Mouse (Mus musculus) liver, embryonic 14.5 days (tissue): Measurements from ENCODE around the gene Olfr1241. TPM values are rescaled to one million over a fixed set of nuclear protein-coding genes. Genes with fewer than 3 reads are reported as not detected.

Source experiments
- ATAC-seq: fragments of 200-750 bp; cut with Nextera tagmentation; 2 replicates; pipeline ENCODE4 v1.8.0; 2017; ENCODE audit warnings: moderate number of reproducible peaks, mild to moderate bottlenecking, moderate library complexity; ENCODE audit not compliant: insufficient read depth
- DNase-seq, 3 experiments: peaks; one replicate each; pipeline ENCODE4 v3.0.0-alpha.2; 2012 to 2013; ENCODE audit warnings: low read depth in 3 of 3, low spot score in 3 of 3
- H3K27ac ChIP-seq: fragments of 300-500 bp; sonication (generic); 2 replicates; pipeline ENCODE4 v1.5.1; 2014; ENCODE audit warnings: moderate library complexity, mild to moderate bottlenecking, control low read depth, inconsistent platforms
- H3K27me3 ChIP-seq: fragments of 300-500 bp; sonication (generic); 2 replicates; pipeline ENCODE4 v1.6.1; 2014; ENCODE audit warnings: mild to moderate bottlenecking, low read length, moderate library complexity; ENCODE audit not compliant: control insufficient read depth, insufficient read depth
- H3K36me3 ChIP-seq: fragments of 300-500 bp; sonication (generic); replicated peaks from 2 replicates; pipeline ENCODE4 v1.6.1; 2014; ENCODE audit warnings: low read depth; ENCODE audit not compliant: control insufficient read depth, insufficient read depth
- H3K4me1 ChIP-seq, 2 experiments: fragments of 200-500 bp in 1 of 2; fragments of 300-500 bp in 1 of 2; sonication (generic) in 1 of 2; replicated peaks; 2 replicates each; pipeline ENCODE4 v1.6.1; 2012 to 2014; ENCODE audit warnings: antibody characterized with exemption in 1 of 2, inconsistent platforms in 1 of 2, low read length in 1 of 2; ENCODE audit not compliant: control insufficient read depth in 2 of 2, insufficient read depth in 2 of 2
- H3K4me2 ChIP-seq: fragments of 300-500 bp; sonication (generic); 2 replicates; pipeline ENCODE4 v1.6.1; 2014; ENCODE audit warnings: low read depth, mild to moderate bottlenecking, control low read depth, moderate library complexity
- H3K4me3 ChIP-seq, 2 experiments: fragments of 200-500 bp in 1 of 2; fragments of 300-500 bp in 1 of 2; sonication (generic) in 1 of 2; 2 replicates each; pipeline ENCODE4 v1.5.1; 2012 to 2014; ENCODE audit warnings: low read depth in 2 of 2, low read length in 2 of 2, mild to moderate bottlenecking in 2 of 2, control low read depth in 1 of 2, inconsistent platforms in 1 of 2, moderate library complexity in 1 of 2; ENCODE audit not compliant: insufficient read depth in 1 of 2
- H3K9ac ChIP-seq: fragments of 300-500 bp; sonication (generic); replicated peaks from 2 replicates; pipeline ENCODE4 v1.6.1; 2014; ENCODE audit warnings: mild to moderate bottlenecking, control low read depth, moderate library complexity
- H3K9me3 ChIP-seq: fragments of 300-500 bp; sonication (generic); 2 replicates; pipeline ENCODE4 v1.6.1; 2016; ENCODE audit warnings: low read length, mixed read lengths; ENCODE audit not compliant: control insufficient read depth
- CTCF ChIP-seq: IDR thresholded peaks from 2 replicates; pipeline ENCODE4 v1.5.1; 2016; ENCODE audit warnings: antibody characterized with exemption, low read depth, control low read depth
- EP300 ChIP-seq: IDR thresholded peaks from 2 replicates; pipeline ENCODE4 v1.6.1; 2016; ENCODE audit warnings: antibody characterized with exemption, low read depth
- WGBS: fragments of 180-500 bp; shearing (Covaris S2); extraction: QIAGEN DNeasy Blood & Tissue Kit; methylation state at CpG from one replicate; pipeline ENCODE4 v1.1.7; 2014; ENCODE audit not compliant: insufficient replicate concordance; 5-methylcytosine and 5-hydroxymethylcytosine counted together
- polyA plus RNA-seq, 2 experiments: library from polyadenylated mRNA; depleted of rRNA in 1 of 2; stranded (reverse) in 1 of 2; unstranded in 1 of 2; fragments of >200 nt; fragmentation: Nextera tagmentation in 1 of 2; extraction: Ambion mirVana in 1 of 2; gene quantifications; 2 replicates each; pipeline versions ENCODE4 v1.2.1 to v1.2.3; 2012 to 2014

Gene Olfr1241
- not detected in 2 replicates for polyA plus RNA-seq (2012; rRNA removed)
- polyA plus RNA-seq (2014; fragmentation: Nextera tagmentation; extraction: Ambion mirVana): not detected in 2 replicates

GRCm38 (mm10) chr2:89487026-89487425 lies at the start of gene Olfr1241:
Olfr1241 (minus strand) TSS chr2:89487126.
- Histone ChIP-seq H3K27ac (no peak within 1 kb of the TSS), H3K9ac (no peak within 1 kb of the TSS), H3K9me3 (no peaks in the 10 kb centered on the region), H3K27me3 (no peaks in the 10 kb centered on the region), H3K4me1 (no peaks in the 10 kb centered on the region), H3K4me3 (no peak within 1 kb of the TSS), H3K36me3 (no peaks in the 10 kb centered on the region), H3K4me2 (no peak within 1 kb of the TSS)
- no peak for TF ChIP-seq EP300
- ATAC-seq: no peak
- no peak for DNase-seq

- H3K27me3 ChIP-seq: no peaks in the 10 kb centered on the region
- no peaks in the 10 kb centered on the region for H3K36me3 ChIP-seq
- 51% methylated on average over 1 of the region's 1 CpGs for WGBS
- DNase-seq (no peak), ATAC-seq (no peak)
- H3K9me3 ChIP-seq: no peaks in the 10 kb centered on the region
- H3K27ac ChIP-seq: no peak within 1 kb of the TSS
- H3K9ac ChIP-seq: no peak within 1 kb of the TSS
- no peak within 1 kb of the TSS for H3K4me3 ChIP-seq
- no peaks in the 10 kb centered on the region for H3K4me1 ChIP-seq
- H3K4me2 ChIP-seq: no peak within 1 kb of the TSS
- TF ChIP-seq CTCF (no peak), EP300 (no peak)
These were observed 44.5 kb upstream of the Olfr1241 start, which contains the start of gene Olfr1243 for GRCm38 (mm10) chr2:89531387-89531786. Olfr1243 (minus strand) TSS chr2:89531487.

GRCm38 (mm10) chr2:89498235-89498634 lies 11.3 kb upstream of the Olfr1241 start, which contains the start of gene Olfr1242:
Olfr1242 (minus strand) TSS chr2:89498335.
- WGBS: 55% methylated on average over 1 of the region's 1 CpGs
- H3K4me1 ChIP-seq: no peaks in the 10 kb centered on the region
- H3K4me2 ChIP-seq: no peak within 1 kb of the TSS
- no peak within 1 kb of the TSS for H3K27ac ChIP-seq
- no peak for ATAC-seq
- no peaks in the 10 kb centered on the region for H3K9me3 ChIP-seq
- no peak for DNase-seq
- H3K36me3 ChIP-seq: no peaks in the 10 kb centered on the region
- H3K9ac ChIP-seq: no peak within 1 kb of the TSS
- no peak for TF ChIP-seq CTCF
- TF ChIP-seq EP300: no peak
- no peak within 1 kb of the TSS for H3K4me3 ChIP-seq
- no peaks in the 10 kb centered on the region for H3K27me3 ChIP-seq

- Histone ChIP-seq H3K4me3 (no peak within 1 kb of the TSS), H3K4me2 (no peak within 1 kb of the TSS), H3K36me3 (no peaks in the 10 kb centered on the region), H3K4me1 (no peaks in the 10 kb centered on the region), H3K27me3 (no peaks in the 10 kb centered on the region), H3K27ac (no peak within 1 kb of the TSS), H3K9me3 (no peaks in the 10 kb centered on the region), H3K9ac (no peak within 1 kb of the TSS)
- no peak for ATAC-seq
- 49% methylated on average over 3 of the region's 3 CpGs for WGBS
- no peak for DNase-seq
- TF ChIP-seq CTCF: no peak
- no peak for TF ChIP-seq EP300
These were observed 44.0 kb downstream of the Olfr1241 start, which contains the start of gene Olfr1240 for GRCm38 (mm10) chr2:89442900-89443299. Olfr1240 (minus strand) TSS chr2:89443000.

Other genes with a start within 250 kb of the Olfr1241 start
- not detected in 2 replicates for gene Olfr1228, start 233.1 kb downstream of the Olfr1241 start, polyA plus RNA-seq (2012; rRNA removed)
- not detected in 2 replicates for gene Olfr1228, start 233.1 kb downstream of the Olfr1241 start, polyA plus RNA-seq (2014; fragmentation: Nextera tagmentation; extraction: Ambion mirVana)
- gene Olfr1229, start 199.1 kb downstream of the Olfr1241 start, polyA plus RNA-seq (2012; rRNA removed): not detected in 2 replicates
- not detected in 2 replicates for gene Olfr1229, start 199.1 kb downstream of the Olfr1241 start, polyA plus RNA-seq (2014; fragmentation: Nextera tagmentation; extraction: Ambion mirVana)
- gene Olfr1230, start 189.9 kb downstream of the Olfr1241 start, polyA plus RNA-seq (2012; rRNA removed): not detected in 2 replicates
- gene Olfr1230, start 189.9 kb downstream of the Olfr1241 start, polyA plus RNA-seq (2014; fragmentation: Nextera tagmentation; extraction: Ambion mirVana): not detected in 2 replicates
- gene Olfr1231, start 180.1 kb downstream of the Olfr1241 start, polyA plus RNA-seq (2012; rRNA removed): not detected in 2 replicates
- not detected in 2 replicates for gene Olfr1231, start 180.1 kb downstream of the Olfr1241 start, polyA plus RNA-seq (2014; fragmentation: Nextera tagmentation; extraction: Ambion mirVana)
- gene Olfr1232, start 157.5 kb downstream of the Olfr1241 start, polyA plus RNA-seq (2012; rRNA removed): not detected in 2 replicates
- not detected in 2 replicates for gene Olfr1232, start 157.5 kb downstream of the Olfr1241 start, polyA plus RNA-seq (2014; fragmentation: Nextera tagmentation; extraction: Ambion mirVana)
- not detected in 2 replicates for gene Olfr1233, start 144.7 kb downstream of the Olfr1241 start, polyA plus RNA-seq (2012; rRNA removed)
- gene Olfr1233, start 144.7 kb downstream of the Olfr1241 start, polyA plus RNA-seq (2014; fragmentation: Nextera tagmentation; extraction: Ambion mirVana): not detected in 2 replicates
- not detected in 2 replicates for gene Olfr1234, start 122.3 kb downstream of the Olfr1241 start, polyA plus RNA-seq (2012; rRNA removed)
- gene Olfr1234, start 122.3 kb downstream of the Olfr1241 start, polyA plus RNA-seq (2014; fragmentation: Nextera tagmentation; extraction: Ambion mirVana): not detected in 2 replicates
- gene Olfr1238, start 77.5 kb downstream of the Olfr1241 start, polyA plus RNA-seq (2012; rRNA removed): not detected in 2 replicates
- gene Olfr1238, start 77.5 kb downstream of the Olfr1241 start, polyA plus RNA-seq (2014; fragmentation: Nextera tagmentation; extraction: Ambion mirVana): not detected in 2 replicates
- not detected in 2 replicates for gene Olfr1239, start 66.7 kb downstream of the Olfr1241 start, polyA plus RNA-seq (2012; rRNA removed)
- not detected in 2 replicates for gene Olfr1239, start 66.7 kb downstream of the Olfr1241 start, polyA plus RNA-seq (2014; fragmentation: Nextera tagmentation; extraction: Ambion mirVana)
- gene Olfr1240, start 44.1 kb downstream of the Olfr1241 start, polyA plus RNA-seq (2012; rRNA removed): not detected in 2 replicates
- not detected in 2 replicates for gene Olfr1240, start 44.1 kb downstream of the Olfr1241 start, polyA plus RNA-seq (2014; fragmentation: Nextera tagmentation; extraction: Ambion mirVana)
- not detected in 2 replicates for gene Olfr1242, start 11.2 kb upstream of the Olfr1241 start, polyA plus RNA-seq (2012; rRNA removed)
- not detected in 2 replicates for gene Olfr1242, start 11.2 kb upstream of the Olfr1241 start, polyA plus RNA-seq (2014; fragmentation: Nextera tagmentation; extraction: Ambion mirVana)
- gene Olfr1243, start 44.4 kb upstream of the Olfr1241 start, polyA plus RNA-seq (2012; rRNA removed): not detected in 2 replicates
- not detected in 2 replicates for gene Olfr1243, start 44.4 kb upstream of the Olfr1241 start, polyA plus RNA-seq (2014; fragmentation: Nextera tagmentation; extraction: Ambion mirVana)
- gene Olfr1245, start 91.3 kb upstream of the Olfr1241 start, polyA plus RNA-seq (2012; rRNA removed): not detected in 2 replicates
- gene Olfr1245, start 91.3 kb upstream of the Olfr1241 start, polyA plus RNA-seq (2014; fragmentation: Nextera tagmentation; extraction: Ambion mirVana): not detected in 2 replicates
- gene Olfr1246, start 106.0 kb upstream of the Olfr1241 start, polyA plus RNA-seq (2012; rRNA removed): not detected in 2 replicates
- not detected in 2 replicates for gene Olfr1246, start 106.0 kb upstream of the Olfr1241 start, polyA plus RNA-seq (2014; fragmentation: Nextera tagmentation; extraction: Ambion mirVana)
- gene Olfr1247, start 127.0 kb upstream of the Olfr1241 start, polyA plus RNA-seq (2012; rRNA removed): not detected in 2 replicates
- not detected in 2 replicates for gene Olfr1247, start 127.0 kb upstream of the Olfr1241 start, polyA plus RNA-seq (2014; fragmentation: Nextera tagmentation; extraction: Ambion mirVana)
- not detected in 2 replicates for gene Olfr1248, start 131.1 kb upstream of the Olfr1241 start, polyA plus RNA-seq (2012; rRNA removed)
- not detected in 2 replicates for gene Olfr1248, start 131.1 kb upstream of the Olfr1241 start, polyA plus RNA-seq (2014; fragmentation: Nextera tagmentation; extraction: Ambion mirVana)
- not detected in 2 replicates for gene Olfr1249, start 147.9 kb upstream of the Olfr1241 start, polyA plus RNA-seq (2012; rRNA removed)
- gene Olfr1249, start 147.9 kb upstream of the Olfr1241 start, polyA plus RNA-seq (2014; fragmentation: Nextera tagmentation; extraction: Ambion mirVana): not detected in 2 replicates
- not detected in 2 replicates for gene Olfr1250, start 174.3 kb upstream of the Olfr1241 start, polyA plus RNA-seq (2012; rRNA removed)
- gene Olfr1250, start 174.3 kb upstream of the Olfr1241 start, polyA plus RNA-seq (2014; fragmentation: Nextera tagmentation; extraction: Ambion mirVana): not detected in 2 replicates
- not detected in 2 replicates for gene Olfr1251, start 184.8 kb upstream of the Olfr1241 start, polyA plus RNA-seq (2012; rRNA removed)
- gene Olfr1251, start 184.8 kb upstream of the Olfr1241 start, polyA plus RNA-seq (2014; fragmentation: Nextera tagmentation; extraction: Ambion mirVana): not detected in 2 replicates
- gene Olfr1252, start 237.9 kb upstream of the Olfr1241 start, polyA plus RNA-seq (2012; rRNA removed): not detected in 2 replicates
- gene Olfr1252, start 237.9 kb upstream of the Olfr1241 start, polyA plus RNA-seq (2014; fragmentation: Nextera tagmentation; extraction: Ambion mirVana): not detected in 2 replicates